Mouse (Mus musculus): Measurements from ENCODE around the gene Gmppb.

The Gmppb gene

GRCm38 (mm10) chr9:108073141-108073930 lies 24.3 kb downstream of the Gmppb start:
- DNase-seq (ENCODE audit: low spot score in 2 of 2) = no peak

- peak in 1 of 2 experiments; percentile 30 for DNase-seq (ENCODE audit: low spot score in 2 of 2)
These were observed 31.1 kb downstream of the Gmppb start, which contains the start of gene Mst1 for GRCm38 (mm10) chr9:108080168-108080567. Gene Mst1, plus strand, starts transcription at chr9:108080436.

DNA sequence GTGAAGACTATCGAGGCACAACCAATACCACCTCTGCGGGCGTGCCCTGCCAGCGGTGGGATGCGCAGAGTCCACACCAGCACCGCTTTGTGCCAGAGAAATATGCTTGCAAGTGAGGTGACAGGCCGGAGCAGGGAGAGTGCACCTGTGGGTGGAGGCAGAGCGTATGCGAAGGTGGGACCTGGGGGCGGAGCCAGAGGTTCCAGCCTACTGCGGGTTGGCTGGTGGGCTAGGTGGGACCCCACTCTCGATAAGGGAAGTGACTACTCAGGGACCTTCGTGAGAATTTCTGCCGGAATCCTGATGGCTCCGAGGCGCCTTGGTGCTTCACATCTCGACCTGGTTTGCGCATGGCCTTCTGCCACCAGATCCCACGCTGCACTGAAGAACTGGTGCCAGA lies 33.5 kb downstream of the Gmppb start:
- no peak for DNase-seq (ENCODE audit: low spot score in 2 of 2)

- no peak for DNase-seq (ENCODE audit: low spot score in 2 of 2)
These were observed 34.0 kb downstream of the Gmppb start, which contains the start of gene Rnf123 for GRCm38 (mm10) chr9:108082988-108083431. Gene Rnf123, minus strand, starts transcription at chr9:108083346.

GRCm38 (mm10) chr9:108083561-108083960 lies 34.5 kb downstream of the Gmppb start:
- no peak for DNase-seq (ENCODE audit: low spot score in 2 of 2)

DNA sequence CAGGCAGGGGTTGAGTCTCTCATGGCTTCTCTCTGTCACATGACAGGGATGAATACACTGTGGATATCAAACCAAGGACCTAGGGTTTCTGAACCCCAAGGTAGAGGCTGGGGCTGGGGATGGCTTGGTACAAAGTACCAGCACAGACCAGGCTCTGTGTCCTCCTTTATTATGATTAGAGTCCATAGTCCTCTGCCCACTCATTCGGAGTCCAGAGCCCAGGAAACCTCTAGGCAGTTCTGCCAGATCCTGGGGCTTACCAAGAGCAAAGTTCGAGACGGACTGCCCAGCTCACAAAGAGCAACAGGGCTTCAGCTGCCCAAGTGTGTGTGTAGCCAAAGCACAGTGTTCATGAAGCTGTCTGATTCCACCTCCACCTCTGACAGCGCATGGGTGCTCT lies 36.2 kb downstream of the Gmppb start:
- DNase-seq (ENCODE audit: low spot score in 2 of 2) = no peak

DNA sequence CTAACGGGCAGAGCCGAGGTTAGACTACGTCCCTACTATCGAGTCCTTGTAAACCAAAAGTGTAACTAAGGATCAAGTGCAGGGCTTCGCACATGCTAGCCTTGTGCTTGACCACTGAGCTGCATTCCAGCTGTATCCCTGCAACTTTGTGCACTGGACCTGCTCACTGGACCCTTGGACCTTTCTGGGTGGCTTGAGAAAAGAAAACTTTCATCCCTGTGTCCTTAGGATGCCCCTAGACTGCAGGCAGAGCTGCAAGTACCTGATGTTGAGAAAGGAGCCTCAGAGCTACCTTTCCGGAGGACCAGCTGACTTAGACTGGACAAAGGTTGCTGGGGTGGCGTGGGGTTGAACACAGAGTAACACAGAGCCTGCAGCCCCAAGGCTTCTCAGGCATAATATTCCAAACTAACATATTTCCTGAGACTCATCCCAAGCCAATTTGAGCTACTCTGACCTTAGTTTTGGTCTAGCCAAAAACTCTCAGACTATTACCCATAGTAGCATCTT lies 41.6 kb downstream of the Gmppb start:
- DNase-seq (ENCODE audit: low spot score in 2 of 2) = no peak

DNA sequence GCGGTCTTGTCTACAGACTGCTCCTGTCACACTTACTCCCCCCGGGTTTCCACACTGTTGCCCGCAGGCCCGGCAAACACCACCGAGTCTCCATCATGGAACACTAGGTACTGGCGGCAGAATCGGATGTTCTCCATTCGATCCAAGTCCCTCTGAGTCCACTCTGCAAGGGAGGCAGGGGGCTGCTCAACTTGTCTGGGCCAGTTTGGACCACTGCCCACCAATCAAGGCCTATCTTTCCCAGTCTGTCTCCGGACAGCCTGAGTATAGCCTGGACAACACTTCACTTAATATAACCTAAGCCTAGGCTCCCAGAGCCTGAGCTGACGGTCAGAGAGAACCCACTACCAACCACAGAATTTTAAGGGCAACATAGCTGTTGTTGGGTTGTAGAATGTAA lies 44.5 kb downstream of the Gmppb start:
- DNase-seq (ENCODE audit: low spot score in 2 of 2) = no peak

- DNase-seq (ENCODE audit: low spot score in 2 of 2) = peak; percentile 92 to 96
These were observed 45.3 kb downstream of the Gmppb start, which contains the start of gene Apeh for GRCm38 (mm10) chr9:108094184-108094941. Gene Apeh, minus strand, starts transcription at chr9:108094606.

DNA sequence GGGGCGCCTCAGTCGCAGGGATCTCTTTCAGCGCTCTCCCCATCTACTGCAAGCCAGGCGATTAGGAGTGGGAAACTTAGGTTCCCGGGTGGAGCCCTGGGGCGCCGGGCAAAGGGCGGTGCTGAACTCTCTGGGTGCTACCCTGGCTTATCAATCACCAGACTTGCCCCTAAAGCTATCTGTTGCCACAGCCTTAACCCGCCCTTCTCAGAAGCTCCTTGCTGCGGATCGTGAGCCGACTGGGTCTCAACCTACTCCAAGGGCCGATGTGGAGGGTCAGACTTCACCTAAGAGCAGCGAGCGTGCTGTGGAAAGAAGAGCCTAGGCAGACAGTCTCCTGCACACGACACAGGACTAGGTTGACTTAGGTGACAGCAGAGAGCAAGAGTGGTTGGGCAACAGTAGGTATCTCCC lies 46.0 kb downstream of the Gmppb start:
- peak in 1 of 2 experiments; percentile 62 for DNase-seq (ENCODE audit: low spot score in 2 of 2)

- no peak for DNase-seq (ENCODE audit: low spot score in 2 of 2)
These were observed 46.5 kb downstream of the Gmppb start for GRCm38 (mm10) chr9:108095518-108095917.

DNA sequence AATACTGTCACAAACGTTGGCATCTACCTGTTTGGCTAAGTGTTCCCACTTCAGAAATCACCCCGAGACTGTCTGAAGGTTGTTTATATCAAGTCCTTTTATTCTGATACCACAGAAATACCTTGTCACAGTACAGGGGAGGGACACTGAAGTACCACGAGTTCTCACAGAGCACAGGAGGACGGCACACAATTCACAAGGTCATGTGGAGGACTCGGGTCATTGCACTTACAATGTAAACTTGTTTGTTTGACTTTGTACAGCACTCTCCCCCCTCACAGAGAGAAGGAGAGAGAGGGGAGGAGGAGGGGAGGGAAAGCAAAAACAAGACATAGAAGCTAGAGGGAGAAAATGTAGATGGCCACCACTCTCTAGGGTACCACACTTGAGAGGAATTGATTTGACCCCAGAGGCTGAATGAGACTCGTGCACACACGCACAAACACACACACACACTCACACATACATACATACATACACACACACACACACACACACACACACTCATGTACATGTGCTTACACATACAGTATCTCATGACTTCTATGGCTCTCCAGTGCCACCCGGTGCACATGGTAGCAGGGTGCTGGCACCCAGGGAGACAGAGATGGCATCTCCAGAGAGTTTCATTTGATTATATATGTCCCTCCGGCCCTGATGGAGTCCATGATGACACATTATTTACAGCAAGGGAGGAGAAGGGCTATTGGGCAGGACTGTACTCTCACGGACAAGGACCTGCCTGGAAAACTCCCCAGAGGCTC lies 47.1 kb downstream of the Gmppb start:
- no peak for DNase-seq (ENCODE audit: low spot score in 2 of 2)

DNA sequence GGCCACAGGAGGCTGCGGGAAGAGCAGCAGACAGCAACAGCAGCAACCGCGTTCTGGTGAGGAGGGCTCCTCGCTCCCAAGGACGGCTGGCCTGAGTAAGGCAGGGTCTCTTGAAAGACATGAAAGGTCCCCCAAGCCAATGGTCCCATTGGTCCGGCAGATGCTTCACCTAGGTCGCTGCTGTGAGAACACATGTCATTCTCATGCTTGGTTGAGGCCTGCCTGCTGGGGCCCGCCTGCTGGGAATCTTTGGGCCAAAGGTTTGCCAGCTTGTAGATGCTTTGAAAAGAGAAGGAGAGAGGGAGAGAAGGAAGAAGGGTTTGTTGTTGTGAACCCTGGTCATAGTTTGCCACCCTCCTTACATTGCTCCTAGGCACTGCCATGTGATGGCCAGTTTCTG lies 50.6 kb downstream of the Gmppb start:
- no peak for DNase-seq (ENCODE audit: low spot score in 2 of 2)
